8 mouse cellular contexts compared by ENCODE assay signal in the genomic region with DNA sequence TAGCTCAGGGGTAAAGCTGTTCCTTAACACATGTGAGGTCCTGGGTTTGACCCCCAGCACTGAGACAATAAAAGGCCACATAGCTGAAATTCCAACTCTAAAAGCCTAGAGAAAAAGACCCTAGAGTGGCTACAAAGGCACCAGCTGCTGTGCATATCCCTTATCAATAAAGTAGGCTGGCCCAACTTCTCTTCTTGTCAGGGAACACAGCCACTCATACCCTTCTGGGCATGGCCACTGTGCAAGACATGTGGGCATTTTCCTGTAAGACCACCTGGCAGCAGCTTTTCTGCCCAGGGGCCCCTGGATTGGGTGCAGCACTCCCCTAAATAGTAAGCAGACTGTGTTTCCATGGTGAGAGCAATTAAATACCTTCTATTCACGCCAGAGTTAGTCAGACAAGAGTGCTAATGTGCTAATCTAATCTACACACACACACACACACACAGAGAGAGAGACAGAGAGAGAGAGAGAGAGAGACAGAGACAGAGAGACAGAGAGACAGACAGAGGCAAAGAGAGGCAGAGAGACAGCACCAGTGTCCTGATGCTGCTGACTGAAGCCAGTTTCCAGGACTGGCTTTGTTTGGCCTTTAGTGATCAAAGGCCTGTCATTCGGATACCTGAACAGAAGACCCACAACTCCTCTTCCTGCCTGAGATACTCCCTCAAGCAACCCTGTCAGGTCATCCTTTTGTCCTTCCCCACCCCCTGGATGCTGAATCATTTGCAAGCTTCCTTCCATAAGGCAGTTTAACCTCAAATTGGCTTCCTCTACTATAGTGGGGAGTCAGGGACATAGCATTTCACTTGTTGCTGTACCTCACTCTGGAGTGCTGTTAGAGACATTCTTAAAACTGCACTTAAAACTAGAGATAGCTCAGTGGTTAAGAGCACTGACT. TPM values are rescaled to one million over a fixed set of nuclear protein-coding genes. Genes with fewer than 3 reads are reported as not detected.
DNase-seq lines count a peak whose midpoint lies in the region; ATAC-seq and TF ChIP-seq lines count a peak whose summit lies in the region.

No protein-coding gene starts in this region.

- H3K4me2 ChIP-seq in kidney, embryonic 14.5 days (replicated peaks; ENCODE audit: low read depth, low read length): no peak overlapping the region; the same call in 1 of the 2 replicates
- H3K4me2 ChIP-seq in embryonic facial prominence, embryonic 11.5 days (ENCODE audit: low read depth, low read length): no peak overlapping the region
- H3K4me2 ChIP-seq in limb, embryonic 11.5 days (ENCODE audit: low read depth, severe bottlenecking): peak overlapping the region; percentile 27; the same call in 1 of the 2 replicates
- peak overlapping the region; percentile 15; the same call in 1 of the 2 replicates for H3K4me2 ChIP-seq in neural tube, embryonic 15.5 days

- no peaks in the 10 kb centered on the region for H3K27me3 ChIP-seq in kidney, embryonic 14.5 days (ENCODE audit: control insufficient read depth, insufficient read depth, low read length)
- H3K27me3 ChIP-seq in embryonic facial prominence, embryonic 11.5 days (ENCODE audit: control insufficient read depth, insufficient read depth, low read length): no peaks in the 10 kb centered on the region
- no peaks in the 10 kb centered on the region for H3K27me3 ChIP-seq in limb, embryonic 11.5 days (ENCODE audit: control insufficient read depth, insufficient read depth, low read length)
- H3K27me3 ChIP-seq in neural tube, embryonic 15.5 days (replicated peaks): no peaks in the 10 kb centered on the region
- no peaks in the 10 kb centered on the region for H3K27me3 ChIP-seq in cerebellum, adult 2 months (ENCODE audit: control insufficient read depth, insufficient read depth, low read length)

- no peak for DNase-seq in kidney, adult 9 months
- peak; percentile 61 for DNase-seq in embryonic facial prominence, embryonic 11.5 days (ENCODE audit: low spot score)
- DNase-seq in limb, embryonic 11.5 days (ENCODE audit: low spot score): peak; percentile 43
- no peak for DNase-seq in layer of hippocampus, adult 9-10 months (ENCODE audit: low spot score)
- DNase-seq in cerebellum, adult 2 months: no peak
- DNase-seq in yolk sac, embryonic 10.5 days (ENCODE audit: low spot score): no peak

- 5% methylated on average over 2 of the region's 2 CpGs for WGBS in kidney, embryonic 14.5 days
- 15% methylated on average over 2 of the region's 2 CpGs for WGBS in embryonic facial prominence, embryonic 11.5 days
- WGBS in limb, embryonic 11.5 days: 20% methylated on average over 2 of the region's 2 CpGs
- 6% methylated on average over 2 of the region's 2 CpGs for WGBS in neural tube, embryonic 15.5 days
- WGBS in cerebellum, adult 2 months: 29% methylated on average over 2 of the region's 2 CpGs

- peaks cover 68% of the 10 kb centered on the region for H3K4me1 ChIP-seq in kidney, embryonic 14.5 days (ENCODE audit: control insufficient read depth, insufficient read depth, low read length)
- H3K4me1 ChIP-seq in embryonic facial prominence, embryonic 11.5 days (ENCODE audit: control insufficient read depth, insufficient read depth, low read length): peaks cover 17% of the 10 kb centered on the region; the same call in 1 of the 2 replicates
- peaks cover 47% of the 10 kb centered on the region for H3K4me1 ChIP-seq in limb, embryonic 11.5 days (ENCODE audit: control insufficient read depth, insufficient read depth, low read length)
- H3K4me1 ChIP-seq in neural tube, embryonic 15.5 days: peaks cover 56% of the 10 kb centered on the region
- H3K4me1 ChIP-seq in cerebellum, adult 2 months (ENCODE audit: control insufficient read depth, insufficient read depth, low read length): peaks cover 7% of the 10 kb centered on the region

- TF ChIP-seq POLR2A in cerebellum, adult 2 months (IDR thresholded peaks at IDR 0.05; ENCODE audit: borderline replicate concordance, insufficient read depth, low read length): no peak

- no peak overlapping the region for H3K9ac ChIP-seq in kidney, embryonic 14.5 days (ENCODE audit: low read depth, low read length)
- 0 out of 2 replicates have a peak overlapping the region, but pooled peaks have one; percentile 11 for H3K9ac ChIP-seq in embryonic facial prominence, embryonic 11.5 days (replicated peaks; ENCODE audit: low read length)
- H3K9ac ChIP-seq in limb, embryonic 11.5 days (ENCODE audit: low read length): 0 out of 2 replicates have a peak overlapping the region, but pooled peaks have one; percentile 12
- H3K9ac ChIP-seq in neural tube, embryonic 15.5 days (replicated peaks): no peak overlapping the region

- no peak overlapping the region for H3K4me3 ChIP-seq in kidney, embryonic 14.5 days (ENCODE audit: low read length)
- H3K4me3 ChIP-seq in embryonic facial prominence, embryonic 11.5 days (ENCODE audit: low read depth, low read length): no peak overlapping the region
- H3K4me3 ChIP-seq in limb, embryonic 11.5 days (ENCODE audit: low read depth, low read length): no peak overlapping the region
- H3K4me3 ChIP-seq in neural tube, embryonic 15.5 days (replicated peaks): no peak overlapping the region
- H3K4me3 ChIP-seq in cerebellum, adult 2 months (replicated peaks; ENCODE audit: insufficient read depth, low read depth, low read length): no peak overlapping the region

- ATAC-seq in kidney, embryonic 14.5 days (ENCODE audit: low FRiP score, low TSS enrichment): peak; percentile 14; the same call in 1 of the 2 replicates
- peak; percentile 42; the same call in 1 of the 2 replicates for ATAC-seq in embryonic facial prominence, embryonic 11.5 days (replicated peaks; ENCODE audit: insufficient number of reproducible peaks, low FRiP score, low TSS enrichment, low read depth)
- 0 out of 2 replicates have a peak, but pooled peaks have one; percentile 48 for ATAC-seq in limb, embryonic 11.5 days (ENCODE audit: insufficient number of reproducible peaks, low FRiP score, low TSS enrichment, low read depth)
- no peak for ATAC-seq in neural tube, embryonic 15.5 days (ENCODE audit: low FRiP score)

- no peak for TF ChIP-seq CTCF in cerebellum, adult 2 months (IDR thresholded peaks at IDR 0.05; ENCODE audit: borderline replicate concordance, insufficient read depth, low read depth, low read length)

- H3K9me3 ChIP-seq in kidney, embryonic 14.5 days (ENCODE audit: control insufficient read depth, low read length): no peaks in the 10 kb centered on the region
- H3K9me3 ChIP-seq in embryonic facial prominence, embryonic 11.5 days (replicated peaks; ENCODE audit: control insufficient read depth, low read length): no peaks in the 10 kb centered on the region
- no peaks in the 10 kb centered on the region for H3K9me3 ChIP-seq in limb, embryonic 11.5 days (ENCODE audit: control insufficient read depth, low read length)
- no peaks in the 10 kb centered on the region for H3K9me3 ChIP-seq in neural tube, embryonic 15.5 days (replicated peaks)

- peak overlapping the region; percentile 78 for H3K27ac ChIP-seq in kidney, embryonic 14.5 days (ENCODE audit: low read depth, low read length)
- H3K27ac ChIP-seq in embryonic facial prominence, embryonic 11.5 days (replicated peaks; ENCODE audit: low read depth, low read length): peak overlapping the region; percentile 37
- peak overlapping the region; percentile 81 for H3K27ac ChIP-seq in limb, embryonic 11.5 days (replicated peaks; ENCODE audit: low read depth, low read length)
- peak overlapping the region; percentile 61 for H3K27ac ChIP-seq in neural tube, embryonic 15.5 days (replicated peaks)
- no peak overlapping the region for H3K27ac ChIP-seq in cerebellum, adult 2 months (ENCODE audit: insufficient read depth, low read length)

- no peaks in the 10 kb centered on the region; the same call in 1 of the 2 replicates for H3K36me3 ChIP-seq in kidney, embryonic 14.5 days (ENCODE audit: control insufficient read depth, insufficient read depth, low read length)
- no peaks in the 10 kb centered on the region for H3K36me3 ChIP-seq in embryonic facial prominence, embryonic 11.5 days (replicated peaks; ENCODE audit: control insufficient read depth, insufficient read depth, low read depth, low read length)
- H3K36me3 ChIP-seq in limb, embryonic 11.5 days (ENCODE audit: control insufficient read depth, insufficient read depth, low read length): no peaks in the 10 kb centered on the region
- H3K36me3 ChIP-seq in neural tube, embryonic 15.5 days: 0 out of 2 replicates have a peak, but pooled peaks cover 2% of the 10 kb centered on the region

RNA-seq across cellular contexts. Expression of a gene that starts 8.4 kb away (rescaled TPM):
- 176 and 239 TPM in 2 replicates for polyA plus RNA-seq in kidney, embryonic 14.5 days (2014; fragmentation: Nextera tagmentation; extraction: Ambion mirVana)
- 190 and 201 TPM in 2 replicates for polyA plus RNA-seq in embryonic facial prominence, embryonic 11.5 days (2014; fragmentation: Nextera tagmentation; extraction: Ambion mirVana)
- polyA plus RNA-seq in limb, embryonic 11.5 days (2014; fragmentation: Nextera tagmentation; extraction: Ambion mirVana): 208 and 213 TPM in 2 replicates
- 141 and 177 TPM in 2 replicates for polyA plus RNA-seq in neural tube, embryonic 15.5 days (2015; fragmentation: Nextera tagmentation; extraction: Ambion mirVana)
- polyA plus RNA-seq in cerebellum, adult 2 months (2012; rRNA removed): 129 and 135 TPM in 2 replicates

RNA-seq across cellular contexts. Expression of a gene that starts 27.9 kb away (rescaled TPM):
- 458 and 497 TPM in 2 replicates for polyA plus RNA-seq in kidney, embryonic 14.5 days (2014; fragmentation: Nextera tagmentation; extraction: Ambion mirVana)
- polyA plus RNA-seq in embryonic facial prominence, embryonic 11.5 days (2014; fragmentation: Nextera tagmentation; extraction: Ambion mirVana): 439 and 446 TPM in 2 replicates
- polyA plus RNA-seq in limb, embryonic 11.5 days (2014; fragmentation: Nextera tagmentation; extraction: Ambion mirVana): 463 and 476 TPM in 2 replicates
- 306 and 324 TPM in 2 replicates for polyA plus RNA-seq in neural tube, embryonic 15.5 days (2015; fragmentation: Nextera tagmentation; extraction: Ambion mirVana)
- 322 and 331 TPM in 2 replicates for polyA plus RNA-seq in cerebellum, adult 2 months (2012; rRNA removed)

RNA-seq across cellular contexts. Expression of a gene that starts 28.1 kb away (rescaled TPM):
- polyA plus RNA-seq in kidney, embryonic 14.5 days (2014; fragmentation: Nextera tagmentation; extraction: Ambion mirVana): 9.8 and 12.6 TPM in 2 replicates
- polyA plus RNA-seq in embryonic facial prominence, embryonic 11.5 days (2014; fragmentation: Nextera tagmentation; extraction: Ambion mirVana): 6.4 and 8.1 TPM in 2 replicates
- polyA plus RNA-seq in limb, embryonic 11.5 days (2014; fragmentation: Nextera tagmentation; extraction: Ambion mirVana): 10.5 and 12.1 TPM in 2 replicates
- polyA plus RNA-seq in neural tube, embryonic 15.5 days (2015; fragmentation: Nextera tagmentation; extraction: Ambion mirVana): 10.3 and 19.2 TPM in 2 replicates
- 1.2 and 1.3 TPM in 2 replicates for polyA plus RNA-seq in cerebellum, adult 2 months (2012; rRNA removed)

Comparison
In these comparisons a context has a peak if more than half of its experiments do, and no peak if none do; other contexts are left out.
1. H3K4me2 ChIP-seq: peak in limb, embryonic 11.5 days (single experiment) and neural tube, embryonic 15.5 days (single experiment); none in kidney, embryonic 14.5 days (single experiment) and embryonic facial prominence, embryonic 11.5 days (single experiment).
2. H3K9ac ChIP-seq: peak in embryonic facial prominence, embryonic 11.5 days (single experiment) and limb, embryonic 11.5 days (single experiment); none in kidney, embryonic 14.5 days (single experiment) and neural tube, embryonic 15.5 days (single experiment).
3. DNase-seq: peak in embryonic facial prominence, embryonic 11.5 days (single experiment) and limb, embryonic 11.5 days (single experiment); none in kidney, adult 9 months (single experiment), layer of hippocampus, adult 9-10 months (single experiment), cerebellum, adult 2 months (0 of 2) and yolk sac, embryonic 10.5 days (single experiment).